Mouse (Mus musculus) c-Kit-negative CD71-positive TER-119-positive erythroid progenitor cells, embryonic 14.5 days (primary cell): Measurements from ENCODE around the gene Tldc2.

Source experiments
- DNase-seq: peaks from one replicate; pipeline ENCODE4 v3.0.0-alpha.2; 2013; ENCODE audit warnings: low read depth, low spot score

The Tldc2 gene

GRCm38 (mm10) chr2:157078059-157078792, 8.6 kb upstream of the Tldc2 start:
- no peak for DNase-seq

- no peak for DNase-seq
Observed at GRCm38 (mm10) chr2:157078793-157079700, 7.8 kb upstream of the Tldc2 start, which contains the start of gene Soga1. TSS of gene Soga1 (minus strand) at chr2:157079254.

GRCm38 (mm10) chr2:157079701-157080180, 7.1 kb upstream of the Tldc2 start:
- DNase-seq, result no peak

GRCm38 (mm10) chr2:157081331-157081730, 5.5 kb upstream of the Tldc2 start:
- DNase-seq, result no peak

- DNase-seq, result no peak
Observed at GRCm38 (mm10) chr2:157081960-157082359, 4.9 kb upstream of the Tldc2 start.

- DNase-seq, result no peak
Observed at GRCm38 (mm10) chr2:157084831-157085585, 1.8 kb upstream of the Tldc2 start.

GRCm38 (mm10) chr2:157087536-157088317, 872 bp downstream of the Tldc2 start:
- DNase-seq, result no peak

- DNase-seq, result no peak
Observed at GRCm38 (mm10) chr2:157092024-157092423, 5.2 kb downstream of the Tldc2 start.

GRCm38 (mm10) chr2:157095005-157095755, 8.3 kb downstream of the Tldc2 start:
- no peak for DNase-seq

GRCm38 (mm10) chr2:157099532-157100318, 12.9 kb downstream of the Tldc2 start:
- DNase-seq, result no peak

GRCm38 (mm10) chr2:157100319-157100605, 13.4 kb downstream of the Tldc2 start:
- DNase-seq, result no peak

GRCm38 (mm10) chr2:157101650-157102049, 14.8 kb downstream of the Tldc2 start:
- DNase-seq, result no peak

- DNase-seq, result no peak
Observed at GRCm38 (mm10) chr2:157102256-157102655, 15.4 kb downstream of the Tldc2 start.

- DNase-seq, result no peak
Observed at GRCm38 (mm10) chr2:157104454-157104853, 17.6 kb downstream of the Tldc2 start.

GRCm38 (mm10) chr2:157108236-157108635, 21.4 kb downstream of the Tldc2 start:
- no peak for DNase-seq

- no peak for DNase-seq
Observed at GRCm38 (mm10) chr2:157116964-157117363, 30.1 kb downstream of the Tldc2 start.

- DNase-seq, result no peak
Observed at GRCm38 (mm10) chr2:157118556-157118955, 31.7 kb downstream of the Tldc2 start.

GRCm38 (mm10) chr2:157119075-157119474, 32.2 kb downstream of the Tldc2 start:
- no peak for DNase-seq

- no peak for DNase-seq
Observed at GRCm38 (mm10) chr2:157121766-157122165, 34.9 kb downstream of the Tldc2 start.

GRCm38 (mm10) chr2:157125246-157125645, 38.4 kb downstream of the Tldc2 start:
- DNase-seq, result no peak
